Mouse (Mus musculus) forebrain, postnatal 0 days (tissue): ENCODE data around the gene Traf3ip2. TPM values are rescaled to one million over a fixed set of nuclear protein-coding genes. Genes with fewer than 3 reads are reported as not detected.

Experiments used
- ATAC-seq: fragments of 200-750 bp; cut with Nextera tagmentation; 2 replicates; pipeline ENCODE4 v1.8.0; 2017; ENCODE audit warnings: mild to moderate bottlenecking, moderate library complexity
- DNase-seq: peaks from one replicate; pipeline ENCODE4 v3.0.0-alpha.2; 2015
- H3K27ac ChIP-seq: fragments of 300-500 bp; sonication (generic); 2 replicates; pipeline ENCODE4 v1.5.1; 2014; ENCODE audit warnings: low read depth, mild to moderate bottlenecking, antibody characterized with exemption, low read length, moderate library complexity, mixed read lengths
- H3K27me3 ChIP-seq: fragments of 300-500 bp; sonication (generic); 2 replicates; pipeline ENCODE4 v1.6.1; 2014; ENCODE audit warnings: mild to moderate bottlenecking, low read length, mixed read lengths; ENCODE audit not compliant: insufficient read depth
- H3K36me3 ChIP-seq: fragments of 300-500 bp; sonication (generic); 2 replicates; pipeline ENCODE4 v1.6.1; 2014; ENCODE audit warnings: mild to moderate bottlenecking, moderate library complexity; ENCODE audit not compliant: insufficient read depth
- H3K4me1 ChIP-seq: fragments of 300-500 bp; sonication (generic); 2 replicates; pipeline ENCODE4 v1.6.1; 2014; ENCODE audit warnings: antibody characterized with exemption; ENCODE audit not compliant: insufficient read depth
- H3K4me2 ChIP-seq: fragments of 300-500 bp; sonication (generic); 2 replicates; pipeline ENCODE4 v1.6.1; 2014; ENCODE audit warnings: low read depth, mild to moderate bottlenecking, moderate library complexity
- H3K4me3 ChIP-seq: fragments of 300-500 bp; sonication (generic); 2 replicates; pipeline ENCODE4 v1.5.1; 2014; ENCODE audit warnings: low read depth, low read length, mixed read lengths
- H3K9ac ChIP-seq: fragments of 300-500 bp; sonication (generic); 2 replicates; pipeline ENCODE4 v1.6.1; 2014; ENCODE audit warnings: mild to moderate bottlenecking
- H3K9me3 ChIP-seq: fragments of 300-500 bp; sonication (generic); 2 replicates; pipeline ENCODE4 v1.6.1; 2016; ENCODE audit warnings: low read length
- CTCF ChIP-seq: sonication (generic); IDR thresholded peaks from 2 replicates; pipeline ENCODE4 v1.5.1; 2016; ENCODE audit warnings: antibody characterized with exemption, control low read depth, low read depth
- WGBS: fragments of 180-500 bp; shearing (Covaris S2); extraction: QIAGEN DNeasy Blood & Tissue Kit; methylation state at CpG from one replicate; pipeline ENCODE4 v1.1.7; 2014; 5-methylcytosine and 5-hydroxymethylcytosine counted together
- polyA plus RNA-seq: library from polyadenylated mRNA; unstranded; fragments of >200 nt; fragmentation: Nextera tagmentation; extraction: Ambion mirVana; gene quantifications from 2 replicates; pipeline ENCODE4 v1.2.1, GENCODE M21; 2015
- total RNA-seq: library from RNA; depleted of rRNA; stranded (reverse); fragments of >200 nt; gene quantifications from 2 replicates; pipeline ENCODE4 v1.2.3, GENCODE M21; 2014

Traf3ip2 gene
- total and polyA plus RNA-seq, 2 experiments from 2014 or later = 0.24 to 6.0 TPM

DNA sequence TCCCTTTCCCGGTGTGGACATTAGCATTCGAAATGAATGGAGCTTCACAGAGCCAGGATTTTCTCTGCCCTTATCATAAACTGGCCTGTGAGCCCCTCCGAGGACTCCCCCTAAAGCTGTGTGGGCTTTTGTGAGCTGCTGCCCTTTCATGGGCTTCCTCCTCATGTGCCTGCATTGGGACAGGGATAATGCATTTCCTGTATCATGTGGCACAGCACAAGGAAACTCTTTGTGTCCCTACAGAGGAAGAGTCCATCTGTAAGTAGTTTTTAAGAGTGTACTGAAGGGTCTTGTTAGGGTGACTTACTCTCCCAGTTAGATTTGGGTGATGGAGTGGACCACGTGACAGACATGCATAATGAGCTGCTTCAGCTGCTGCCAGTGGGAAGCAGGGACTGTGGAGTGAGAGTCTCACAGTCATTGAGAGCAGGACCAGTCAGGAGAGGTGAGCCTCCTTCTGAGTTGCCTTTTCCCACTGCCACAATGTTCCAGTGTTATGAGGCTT lies 59.9 kb downstream of the Traf3ip2 start:
- Histone ChIP-seq H3K36me3 (peaks cover 4% of the 10 kb centered on the region; the same call in 1 of the 2 replicates), H3K4me1 (peaks cover 5% of the 10 kb centered on the region; the same call in 1 of the 2 replicates), H3K27ac (peak overlapping the region; percentile 51), H3K4me3 (no peak overlapping the region), H3K27me3 (no peaks in the 10 kb centered on the region), H3K9me3 (no peaks in the 10 kb centered on the region), H3K4me2 (no peak overlapping the region), H3K9ac (no peak overlapping the region)
- TF ChIP-seq CTCF = no peak
- peak; percentile 93 for ATAC-seq
- 7% methylated on average over 4 of the region's 4 CpGs for WGBS
- DNase-seq = peak; percentile 67

DNA sequence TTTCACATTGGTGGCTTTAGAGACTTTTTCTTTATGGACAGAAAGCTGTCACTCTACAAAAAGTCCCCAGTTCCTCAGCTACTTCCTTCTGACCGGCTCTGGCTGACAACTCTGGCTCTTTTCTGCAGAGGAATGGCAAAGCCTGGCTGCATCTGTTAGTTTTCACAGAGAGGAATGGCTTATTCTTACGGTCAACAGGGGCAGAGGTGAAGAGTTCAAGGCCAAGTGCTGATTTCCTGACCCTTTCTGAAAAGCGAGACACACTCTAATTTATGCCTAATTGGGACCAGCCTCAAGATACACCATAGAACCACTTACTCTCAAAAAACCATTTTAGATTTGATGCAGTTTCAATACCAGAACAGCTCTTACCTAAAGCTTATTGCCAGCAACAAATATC lies 61.4 kb downstream of the Traf3ip2 start:
- whole genome bisulfite sequencing = 51% methylated on average over 3 of the region's 3 CpGs
- H3K36me3 ChIP-seq = peaks cover 4% of the 10 kb centered on the region; the same call in 1 of the 2 replicates
- no peaks in the 10 kb centered on the region for H3K27me3 ChIP-seq
- DNase-seq (no peak), ATAC-seq (no peak)
- no peak overlapping the region for H3K4me2 ChIP-seq
- 0 out of 2 replicates have a peak overlapping the region, but pooled peaks have one; percentile 2 for H3K27ac ChIP-seq
- H3K4me1 ChIP-seq = peaks cover 5% of the 10 kb centered on the region; the same call in 1 of the 2 replicates
- H3K4me3 ChIP-seq = no peak overlapping the region
- H3K9ac ChIP-seq = no peak overlapping the region
- H3K9me3 ChIP-seq = no peaks in the 10 kb centered on the region
- no peak for TF ChIP-seq CTCF

DNA sequence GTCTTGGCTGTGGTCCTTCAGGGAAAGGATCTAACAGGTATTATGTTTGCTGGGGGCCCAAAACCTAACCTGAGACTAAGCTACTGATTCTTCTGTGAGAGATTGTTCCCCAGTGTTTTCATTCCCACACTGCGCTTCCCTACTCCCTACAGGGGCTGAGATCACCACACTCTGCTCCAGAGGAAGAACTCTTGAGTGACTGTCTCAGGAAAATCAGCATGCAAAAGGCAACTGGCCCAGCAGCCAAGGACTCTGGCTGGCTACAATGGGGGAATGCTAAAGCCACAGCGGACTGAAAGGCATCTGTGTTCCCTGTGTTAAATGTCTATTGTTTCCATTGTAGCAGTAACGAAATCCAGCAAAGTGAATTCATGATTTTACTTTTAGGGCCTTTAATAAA lies 62.0 kb downstream of the Traf3ip2 start:
- TF ChIP-seq CTCF = no peak
- Histone ChIP-seq H3K36me3 (peaks cover 4% of the 10 kb centered on the region; the same call in 1 of the 2 replicates), H3K4me1 (peaks cover 5% of the 10 kb centered on the region; the same call in 1 of the 2 replicates), H3K9ac (no peak overlapping the region), H3K4me3 (no peak overlapping the region), H3K9me3 (no peaks in the 10 kb centered on the region), H3K4me2 (no peak overlapping the region), H3K27ac (no peak overlapping the region; the same call in 1 of the 2 replicates), H3K27me3 (no peaks in the 10 kb centered on the region)
- WGBS = 19% methylated on average over 3 of the region's 3 CpGs
- ATAC-seq (peak; percentile 32; the same call in 1 of the 2 replicates), DNase-seq (no peak)

DNA sequence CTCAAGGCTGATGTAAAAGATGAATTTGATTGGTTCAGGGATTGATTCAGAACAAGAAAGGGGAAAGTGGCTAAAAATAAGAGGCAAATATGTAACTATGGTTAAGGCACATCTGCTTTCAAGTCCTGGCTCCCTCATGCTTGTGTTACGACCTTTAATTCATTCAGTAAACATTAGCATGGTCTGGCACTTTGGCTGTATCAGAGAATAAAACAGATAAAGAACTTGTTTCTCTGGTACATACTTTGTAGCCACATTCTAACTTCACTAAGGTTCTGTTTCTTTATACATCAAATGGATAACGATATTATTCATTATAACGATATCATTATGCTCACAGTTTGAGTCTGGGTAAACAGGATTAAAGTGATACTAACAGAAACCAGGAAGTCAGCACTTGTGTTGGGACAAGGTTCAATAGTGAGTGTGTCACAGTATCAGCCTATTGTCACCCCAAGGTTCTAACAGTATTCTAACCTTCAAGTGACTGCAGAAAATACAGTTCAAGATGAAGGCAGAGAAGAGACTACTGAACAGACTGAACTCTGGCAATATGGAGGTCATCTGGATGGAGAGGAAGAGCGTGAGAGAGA lies 65.6 kb downstream of the Traf3ip2 start:
- H3K4me2 ChIP-seq = no peak overlapping the region
- no peak for TF ChIP-seq CTCF
- no peaks in the 10 kb centered on the region for H3K27me3 ChIP-seq
- DNase-seq = no peak
- peaks cover 8% of the 10 kb centered on the region; the same call in 1 of the 2 replicates for H3K36me3 ChIP-seq
- H3K4me3 ChIP-seq = no peak overlapping the region
- no peak overlapping the region for H3K9ac ChIP-seq
- ATAC-seq = no peak
- H3K9me3 ChIP-seq = no peaks in the 10 kb centered on the region
- H3K27ac ChIP-seq = no peak overlapping the region
- H3K4me1 ChIP-seq = 0 out of 2 replicates have a peak, but pooled peaks cover under 1% of the 10 kb centered on the region
- 85% methylated on average over 4 of the region's 4 CpGs for WGBS

DNA sequence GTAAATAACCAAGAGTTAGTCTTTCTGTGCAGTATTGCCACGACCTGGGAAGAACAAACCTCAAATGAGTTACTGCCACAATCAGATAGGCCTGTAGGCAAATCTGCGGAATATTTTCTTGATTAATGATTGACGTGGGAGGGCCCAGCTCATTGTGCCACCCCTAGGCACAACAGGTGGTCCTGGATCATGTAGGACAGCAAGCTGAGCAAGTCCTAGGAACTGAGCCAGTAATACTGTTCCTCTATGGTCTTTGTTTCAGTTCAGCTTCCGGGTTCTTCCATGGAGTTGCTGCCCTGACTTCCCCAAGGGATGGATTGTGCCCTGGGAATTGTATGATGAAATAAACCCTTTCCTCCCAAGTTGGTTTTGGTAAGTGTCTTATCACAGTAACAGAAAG lies 68.3 kb downstream of the Traf3ip2 start:
- TF ChIP-seq CTCF = no peak
- WGBS = 72% methylated on average over 4 of the region's 4 CpGs
- Histone ChIP-seq H3K4me3 (no peak overlapping the region), H3K36me3 (peaks cover 8% of the 10 kb centered on the region; the same call in 1 of the 2 replicates), H3K4me2 (no peak overlapping the region), H3K9me3 (no peaks in the 10 kb centered on the region), H3K4me1 (no peaks in the 10 kb centered on the region), H3K27me3 (no peaks in the 10 kb centered on the region), H3K9ac (no peak overlapping the region), H3K27ac (no peak overlapping the region)
- DNase-seq (no peak), ATAC-seq (no peak)

DNA sequence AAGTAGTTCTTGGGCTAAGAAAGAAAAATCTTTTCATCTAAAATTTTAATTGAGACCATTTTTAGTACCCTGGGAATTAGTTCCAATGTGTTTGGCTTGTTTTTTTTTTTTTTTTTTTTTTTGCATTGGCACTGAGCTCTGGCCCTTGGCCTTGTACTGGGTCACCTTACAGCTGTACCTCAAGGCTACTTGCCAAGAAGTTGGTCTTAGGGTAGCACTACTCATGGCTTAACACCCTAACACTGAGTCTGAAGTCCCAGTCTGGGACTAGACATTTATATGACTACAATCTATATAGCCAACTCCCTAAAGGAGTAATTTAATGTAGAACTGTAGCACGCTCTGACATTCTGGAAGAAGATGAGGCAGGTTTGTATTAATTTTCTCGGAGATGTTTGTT lies 69.8 kb downstream of the Traf3ip2 start:
- WGBS = 95% methylated on average over 2 of the region's 2 CpGs
- TF ChIP-seq CTCF = no peak
- H3K27ac ChIP-seq = no peak overlapping the region
- H3K9ac ChIP-seq = no peak overlapping the region
- H3K36me3 ChIP-seq = 0 out of 2 replicates have a peak, but pooled peaks cover 4% of the 10 kb centered on the region
- no peak for DNase-seq
- no peak overlapping the region for H3K4me3 ChIP-seq
- ATAC-seq = no peak
- H3K9me3 ChIP-seq = no peaks in the 10 kb centered on the region
- H3K4me2 ChIP-seq = no peak overlapping the region
- H3K4me1 ChIP-seq = no peaks in the 10 kb centered on the region
- no peaks in the 10 kb centered on the region for H3K27me3 ChIP-seq

DNA sequence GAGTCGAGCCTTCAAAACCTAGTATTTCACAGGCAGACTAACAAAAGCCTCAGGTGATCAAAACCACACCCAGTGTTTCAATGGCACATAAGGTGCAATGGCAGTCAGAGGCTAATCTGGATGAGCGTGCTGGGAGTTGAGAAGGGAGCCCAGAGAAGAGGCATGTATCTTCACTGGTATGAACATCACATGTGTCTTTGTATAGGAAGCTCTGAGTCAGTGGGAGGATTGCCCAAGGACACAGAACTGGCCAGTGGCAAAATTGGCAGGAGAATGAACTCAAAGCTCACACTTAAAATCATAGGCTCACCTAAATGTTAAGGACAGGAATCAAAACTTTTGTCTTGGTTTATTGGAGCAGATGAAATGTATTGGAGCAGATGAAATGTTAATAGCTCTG lies 70.7 kb downstream of the Traf3ip2 start:
- no peaks in the 10 kb centered on the region for H3K4me1 ChIP-seq
- H3K4me2 ChIP-seq = no peak overlapping the region
- DNase-seq = no peak
- no peaks in the 10 kb centered on the region for H3K27me3 ChIP-seq
- no peak for TF ChIP-seq CTCF
- no peak overlapping the region for H3K27ac ChIP-seq
- WGBS = 90% methylated on average over 2 of the region's 2 CpGs
- ATAC-seq = no peak
- no peak overlapping the region for H3K9ac ChIP-seq
- H3K9me3 ChIP-seq = no peaks in the 10 kb centered on the region
- no peak overlapping the region for H3K4me3 ChIP-seq
- 0 out of 2 replicates have a peak, but pooled peaks cover 4% of the 10 kb centered on the region for H3K36me3 ChIP-seq
